Mouse (Mus musculus) liver, postnatal 0 days (tissue): ENCODE measurements at regions not wholly inside any gene's neighbourhood (a gene's known extent, or its start where the extent isn't known, plus 50 kb on each side); places are given as distances from the start of the nearest gene placed in this dataset.

Experiments
- ATAC-seq: fragments of 200-750 bp; cut with Nextera tagmentation; 2 replicates; pipeline ENCODE4 v1.8.0; 2017; ENCODE audit warnings: mild to moderate bottlenecking, moderate library complexity
- DNase-seq: peaks from one replicate; pipeline ENCODE4 v3.0.0-alpha.2; 2016
- H3K27ac ChIP-seq: fragments of 300-500 bp; sonication (generic); 2 replicates; pipeline ENCODE4 v1.5.1; 2014; ENCODE audit warnings: antibody characterized with exemption, moderate library complexity, mild to moderate bottlenecking, low read depth
- H3K27me3 ChIP-seq: fragments of 300-500 bp; sonication (generic); 2 replicates; pipeline ENCODE4 v1.6.1; 2014; ENCODE audit warnings: low read length, control low read depth, mixed read lengths; ENCODE audit not compliant: insufficient read depth
- H3K36me3 ChIP-seq: fragments of 300-500 bp; sonication (generic); replicated peaks from 2 replicates; pipeline ENCODE4 v1.6.1; 2014; ENCODE audit warnings: mild to moderate bottlenecking, control low read depth, low read length, moderate library complexity, mixed read lengths; ENCODE audit not compliant: insufficient read depth
- H3K4me1 ChIP-seq: fragments of 300-500 bp; sonication (generic); 2 replicates; pipeline ENCODE4 v1.6.1; 2014; ENCODE audit warnings: antibody characterized with exemption, mild to moderate bottlenecking, control low read depth; ENCODE audit not compliant: insufficient read depth
- H3K4me2 ChIP-seq: fragments of 300-500 bp; sonication (generic); 2 replicates; pipeline ENCODE4 v1.6.1; 2014; ENCODE audit warnings: low read depth, mild to moderate bottlenecking, low read length, moderate library complexity, mixed read lengths
- H3K4me3 ChIP-seq: fragments of 300-500 bp; sonication (generic); 2 replicates; pipeline ENCODE4 v1.5.1; 2014; ENCODE audit warnings: low read depth, low read length
- H3K9ac ChIP-seq: fragments of 300-500 bp; sonication (generic); replicated peaks from 2 replicates; pipeline ENCODE4 v1.6.1; 2014; ENCODE audit warnings: mild to moderate bottlenecking, moderate library complexity
- H3K9me3 ChIP-seq: fragments of 300-500 bp; sonication (generic); 2 replicates; pipeline ENCODE4 v1.6.1; 2016; ENCODE audit warnings: mild to moderate bottlenecking, control low read depth, low read length, mixed read lengths
- CTCF ChIP-seq: sonication (generic); IDR thresholded peaks from 2 replicates; pipeline ENCODE4 v1.5.1; 2016; ENCODE audit warnings: antibody characterized with exemption, low read depth
- EP300 ChIP-seq: IDR thresholded peaks from 2 replicates; pipeline ENCODE4 v1.6.1; 2016; ENCODE audit warnings: antibody characterized with exemption, low read depth, mild to moderate bottlenecking
- WGBS: fragments of 180-500 bp; shearing (Covaris S2); extraction: QIAGEN DNeasy Blood & Tissue Kit; methylation state at CpG from one replicate; pipeline ENCODE4 v1.1.7; 2014; ENCODE audit not compliant: insufficient replicate concordance; 5-methylcytosine and 5-hydroxymethylcytosine counted together

- 48% methylated on average over 5 of the region's 5 CpGs for whole genome bisulfite sequencing
- Histone ChIP-seq H3K9me3 (peaks cover 4% of the 10 kb centered on the region), H3K4me3 (no peak overlapping the region), H3K36me3 (no peaks in the 10 kb centered on the region), H3K4me2 (no peak overlapping the region), H3K9ac (no peak overlapping the region), H3K27ac (no peak overlapping the region), H3K27me3 (no peaks in the 10 kb centered on the region), H3K4me1 (peaks cover 15% of the 10 kb centered on the region; the same call in 1 of the 2 replicates)
- ATAC-seq (peak; percentile 53), DNase-seq (no peak)
- TF ChIP-seq CTCF: no peak
- no peak for TF ChIP-seq EP300
Measured at GRCm38 (mm10) chr16:95839512-95840253, 137.8 kb downstream of the Ets2 start.

GRCm38 (mm10) chr16:95838886-95839430, 137.1 kb downstream of the Ets2 start:
- H3K4me3 ChIP-seq: no peak overlapping the region
- TF ChIP-seq EP300 (peak; percentile 30; the same call in 1 of the 2 replicates), CTCF (no peak)
- no peak overlapping the region for H3K4me2 ChIP-seq
- peaks cover 4% of the 10 kb centered on the region for H3K9me3 ChIP-seq
- WGBS: 0% methylated on average over 1 of the region's 1 CpGs
- peaks cover 21% of the 10 kb centered on the region for H3K4me1 ChIP-seq
- no peak overlapping the region for H3K27ac ChIP-seq
- DNase-seq: no peak
- H3K27me3 ChIP-seq: no peaks in the 10 kb centered on the region
- no peak overlapping the region for H3K9ac ChIP-seq
- peak; percentile 54 for ATAC-seq
- no peaks in the 10 kb centered on the region for H3K36me3 ChIP-seq

- H3K4me2 ChIP-seq: no peak overlapping the region
- 80% methylated on average over 3 of the region's 3 CpGs for WGBS
- TF ChIP-seq CTCF (no peak), EP300 (no peak)
- ATAC-seq (no peak), DNase-seq (no peak)
- no peaks in the 10 kb centered on the region for H3K27me3 ChIP-seq
- no peaks in the 10 kb centered on the region for H3K36me3 ChIP-seq
- H3K4me3 ChIP-seq: no peak overlapping the region
- H3K27ac ChIP-seq: no peak overlapping the region
- no peak overlapping the region for H3K9ac ChIP-seq
- peaks cover under 1% of the 10 kb centered on the region for H3K9me3 ChIP-seq
- peaks cover 22% of the 10 kb centered on the region for H3K4me1 ChIP-seq
Measured at GRCm38 (mm10) chr16:95838478-95838846, 136.6 kb downstream of the Ets2 start.

GRCm38 (mm10) chr16:95837723-95838477, 136.0 kb downstream of the Ets2 start:
- Histone ChIP-seq H3K4me2 (no peak overlapping the region), H3K4me3 (no peak overlapping the region), H3K27me3 (no peaks in the 10 kb centered on the region), H3K9me3 (no peaks in the 10 kb centered on the region; the same call in 1 of the 2 replicates), H3K4me1 (peaks cover 25% of the 10 kb centered on the region), H3K36me3 (no peaks in the 10 kb centered on the region), H3K27ac (no peak overlapping the region), H3K9ac (no peak overlapping the region)
- DNase-seq (no peak), ATAC-seq (peak; percentile 49)
- WGBS: 60% methylated on average over 5 of the region's 5 CpGs
- TF ChIP-seq EP300 (no peak), CTCF (no peak)

GRCm38 (mm10) chr16:95835941-95836340, 134.1 kb downstream of the Ets2 start:
- no peak overlapping the region for H3K4me3 ChIP-seq
- ATAC-seq: no peak
- H3K9me3 ChIP-seq: no peaks in the 10 kb centered on the region
- 0 out of 2 replicates have a peak, but pooled peaks cover 2% of the 10 kb centered on the region for H3K27me3 ChIP-seq
- H3K4me1 ChIP-seq: peaks cover 37% of the 10 kb centered on the region
- no peaks in the 10 kb centered on the region for H3K36me3 ChIP-seq
- no peak overlapping the region for H3K4me2 ChIP-seq
- 74% methylated on average over 1 of the region's 1 CpGs for WGBS
- TF ChIP-seq EP300: no peak
- no peak for TF ChIP-seq CTCF
- no peak for DNase-seq
- no peak overlapping the region for H3K9ac ChIP-seq
- H3K27ac ChIP-seq: no peak overlapping the region
